Mouse (Mus musculus): Measurements from ENCODE around the gene Txnrd2.

- no peak for TF ChIP-seq CTCF (conservative IDR thresholded peaks at IDR 0.05; ENCODE audit: low read length)
- no peak for TF ChIP-seq POU5F1 (IDR thresholded peaks at IDR 0.05; ENCODE audit: borderline replicate concordance, low read length)
These were observed 40.8 kb upstream of the Txnrd2 start for GRCm38 (mm10) chr16:18385411-18385810.
